Mouse (Mus musculus): Measurements from ENCODE around the gene Hfm1.

DNA sequence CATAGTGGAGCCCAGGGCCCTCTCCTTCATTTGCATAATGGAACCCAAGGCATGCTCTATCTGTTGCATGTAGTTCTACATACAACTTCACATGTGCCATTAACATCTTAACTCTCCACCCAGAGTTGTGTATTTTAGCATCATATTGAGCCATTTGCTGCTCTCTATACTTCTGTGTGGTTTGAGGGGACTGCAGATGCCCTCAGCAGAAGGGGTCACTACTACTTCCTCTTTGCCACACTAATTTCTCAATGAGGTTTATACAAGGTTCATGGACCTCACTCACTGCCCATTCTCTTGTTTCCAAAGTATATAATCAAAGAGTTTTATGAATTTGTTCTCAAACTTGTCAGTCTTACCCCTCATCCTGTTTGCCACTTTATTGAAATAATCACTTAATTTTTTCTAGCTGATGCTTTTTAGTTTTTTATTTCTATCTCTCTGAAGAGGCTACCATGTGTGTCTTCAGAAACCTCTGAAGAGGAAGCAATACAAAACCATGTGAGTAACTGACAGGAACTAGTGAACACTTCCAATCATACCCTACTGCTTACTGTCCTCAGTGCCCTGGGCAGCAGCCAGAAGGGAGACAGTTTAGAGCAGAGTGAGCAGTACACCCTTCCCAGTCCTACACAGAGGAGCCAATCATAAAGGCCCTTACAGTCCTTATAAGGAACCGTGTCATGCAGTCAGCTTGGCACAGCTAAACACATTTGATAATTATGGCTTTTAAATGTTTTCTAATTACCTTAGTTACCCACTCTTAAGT lies 38.6 kb downstream of the Hfm1 start:
- no peak for TF ChIP-seq TAL1 (IDR thresholded peaks at IDR 0.05; ENCODE audit: low read length)
- no peak for TF ChIP-seq GATA1 (IDR thresholded peaks at IDR 0.05; ENCODE audit: low read length)

Measured in erythroblast, embryonic 14.5 days (primary cell).